ENCODE assay signal across 31 mouse cellular contexts in genomic region chr14:18349871-18350270, GRCm38 (mm10). TPM values are rescaled to one million over a fixed set of nuclear protein-coding genes. Genes with fewer than 3 reads are reported as not detected.
DNase-seq lines count a peak whose midpoint lies in the region; ATAC-seq lines count a peak whose summit lies in the region.
"Had no signal": no experiment of that assay in that cellular context is flagged by ENCODE, and none has a peak within 500 bp of the region (broad histone marks: within the 10 kb centered on the region; RNA-seq: fewer than 3 reads in every experiment).

No protein-coding gene starts in this region.

- no peaks in the 10 kb centered on the region for H3K4me1 ChIP-seq in lung, embryonic 15.5 days
- H3K4me1 ChIP-seq in forebrain, embryonic 12.5 days, result no peaks in the 10 kb centered on the region
- H3K4me1 ChIP-seq: embryonic facial prominence, embryonic 13.5 days; forebrain, embryonic 13.5 days; heart, embryonic 12.5 days; heart, embryonic 15.5 days; hindbrain, embryonic 10.5 days; hindbrain, embryonic 13.5 days had no signal

- no peaks in the 10 kb centered on the region for H3K27me3 ChIP-seq in lung, embryonic 15.5 days
- H3K27me3 ChIP-seq in forebrain, embryonic 12.5 days, result no peaks in the 10 kb centered on the region
- H3K27me3 ChIP-seq: CH12.LX; embryonic facial prominence, embryonic 13.5 days; forebrain, embryonic 13.5 days; heart, embryonic 12.5 days; heart, embryonic 15.5 days; hindbrain, embryonic 13.5 days; Patski had no signal

- DNase-seq in lung, adult 18-20 months, result no peak
- DNase-seq in thymus, adult 18-20 months, result peak; percentile 21 to 41
- peak; percentile 26 for DNase-seq in thymus, postnatal 0 days (ENCODE audit: low spot score)
- peak; percentile 42 for DNase-seq in thymus, postnatal 25 days
- no peak for DNase-seq in right cerebral cortex, postnatal 14 days
- DNase-seq in left cerebral cortex, adult 18-20 months (ENCODE audit: low spot score in 2 of 2), result no peak
- DNase-seq: adrenal gland, postnatal 10 days; B cell, adult 2 months; cerebellum, adult 11 months; cerebellum, adult 2 months; cerebellum, adult 9-11 months; cerebellum, postnatal 25 days; gastrocnemius, postnatal 10 days; gastrocnemius, postnatal 36 days; heart, postnatal 10 days; heart, postnatal 36 days had no signal

- H3K9me3 ChIP-seq in lung, embryonic 15.5 days, result no peaks in the 10 kb centered on the region
- H3K9me3 ChIP-seq in forebrain, embryonic 12.5 days, result no peaks in the 10 kb centered on the region
- H3K9me3 ChIP-seq: embryonic facial prominence, embryonic 10.5 days; embryonic facial prominence, embryonic 13.5 days; forebrain, embryonic 13.5 days; G1E; heart, embryonic 15.5 days; hindbrain, embryonic 10.5 days; hindbrain, embryonic 13.5 days had no signal

- H3K4me3 ChIP-seq in lung, embryonic 15.5 days, result no peak overlapping the region
- no peak overlapping the region for H3K4me3 ChIP-seq in forebrain, embryonic 12.5 days (replicated peaks)
- H3K4me3 ChIP-seq: embryonic facial prominence, embryonic 10.5 days; embryonic facial prominence, embryonic 13.5 days; erythroblast, embryonic 14.5 days; forebrain, embryonic 13.5 days; heart, embryonic 12.5 days; heart, embryonic 15.5 days; hindbrain, embryonic 10.5 days; hindbrain, embryonic 13.5 days had no signal

- H3K27ac ChIP-seq in lung, embryonic 15.5 days, result no peak overlapping the region
- H3K27ac ChIP-seq in forebrain, embryonic 12.5 days, result no peak overlapping the region
- H3K27ac ChIP-seq: embryonic facial prominence, embryonic 10.5 days; embryonic facial prominence, embryonic 13.5 days; forebrain, embryonic 13.5 days; heart, embryonic 15.5 days; hindbrain, embryonic 10.5 days; hindbrain, embryonic 13.5 days had no signal

- no peak overlapping the region for H3K9ac ChIP-seq in lung, embryonic 15.5 days
- no peak overlapping the region for H3K9ac ChIP-seq in forebrain, embryonic 12.5 days
- H3K9ac ChIP-seq: embryonic facial prominence, embryonic 13.5 days; forebrain, embryonic 13.5 days; heart, embryonic 12.5 days; heart, embryonic 15.5 days; hindbrain, embryonic 13.5 days had no signal

- WGBS in lung, embryonic 15.5 days, result 48% methylated on average over 5 of the region's 5 CpGs
- WGBS in forebrain, embryonic 12.5 days, result 64% methylated on average over 5 of the region's 5 CpGs

- H3K36me3 ChIP-seq in lung, embryonic 15.5 days, result no peaks in the 10 kb centered on the region
- H3K36me3 ChIP-seq in forebrain, embryonic 12.5 days (replicated peaks), result no peaks in the 10 kb centered on the region
- H3K36me3 ChIP-seq: embryonic facial prominence, embryonic 10.5 days; embryonic facial prominence, embryonic 13.5 days; G1E; heart, embryonic 12.5 days; heart, embryonic 15.5 days; hindbrain, embryonic 10.5 days; hindbrain, embryonic 13.5 days had no signal

- 0 out of 2 replicates have a peak, but pooled peaks have one; percentile 23 for ATAC-seq in lung, embryonic 15.5 days (ENCODE audit: borderline replicate concordance, extremely low read depth, low FRiP score, low TSS enrichment)
- ATAC-seq in forebrain, embryonic 12.5 days (ENCODE audit: low FRiP score), result no peak
- ATAC-seq: forebrain, embryonic 13.5 days; forebrain, embryonic 16.5 days; hindbrain, embryonic 16.5 days; Patski had no signal

- no peak overlapping the region for H3K4me2 ChIP-seq in lung, embryonic 15.5 days
- no peak overlapping the region for H3K4me2 ChIP-seq in forebrain, embryonic 12.5 days
- H3K4me2 ChIP-seq: embryonic facial prominence, embryonic 13.5 days; forebrain, embryonic 13.5 days; heart, embryonic 12.5 days; heart, embryonic 15.5 days; hindbrain, embryonic 13.5 days had no signal

RNA-seq across cellular contexts. Expression of gene Ube2e1, which starts 18.2 kb away (rescaled TPM):
- polyA plus RNA-seq in lung, embryonic 15.5 days (2015; fragmentation: Nextera tagmentation; extraction: Ambion mirVana), result 135 and 139 TPM in 2 replicates
- 173 and 189 TPM in 2 replicates for polyA plus RNA-seq in thymus, postnatal 0 days (2015; fragmentation: Nextera tagmentation; extraction: Ambion mirVana)
- total RNA-seq in left cerebral cortex, adult 18-20 months (2021), result 100 to 1,000 TPM; 112 to 122 TPM
- polyA plus RNA-seq in forebrain, embryonic 12.5 days (2016; fragmentation: Nextera tagmentation; extraction: Ambion mirVana), result 175 and 177 TPM in 2 replicates

Comparison
In these comparisons a context has a peak if more than half of its experiments do, and no peak if none do; other contexts are left out.
1. DNase-seq: peak in thymus, adult 18-20 months (2 of 2), thymus, postnatal 0 days (single experiment) and thymus, postnatal 25 days (single experiment); none in lung, adult 18-20 months (0 of 2), right cerebral cortex, postnatal 14 days (single experiment) and left cerebral cortex, adult 18-20 months (0 of 2).